Mouse (Mus musculus): ENCODE data around the gene Neu2.

DNA sequence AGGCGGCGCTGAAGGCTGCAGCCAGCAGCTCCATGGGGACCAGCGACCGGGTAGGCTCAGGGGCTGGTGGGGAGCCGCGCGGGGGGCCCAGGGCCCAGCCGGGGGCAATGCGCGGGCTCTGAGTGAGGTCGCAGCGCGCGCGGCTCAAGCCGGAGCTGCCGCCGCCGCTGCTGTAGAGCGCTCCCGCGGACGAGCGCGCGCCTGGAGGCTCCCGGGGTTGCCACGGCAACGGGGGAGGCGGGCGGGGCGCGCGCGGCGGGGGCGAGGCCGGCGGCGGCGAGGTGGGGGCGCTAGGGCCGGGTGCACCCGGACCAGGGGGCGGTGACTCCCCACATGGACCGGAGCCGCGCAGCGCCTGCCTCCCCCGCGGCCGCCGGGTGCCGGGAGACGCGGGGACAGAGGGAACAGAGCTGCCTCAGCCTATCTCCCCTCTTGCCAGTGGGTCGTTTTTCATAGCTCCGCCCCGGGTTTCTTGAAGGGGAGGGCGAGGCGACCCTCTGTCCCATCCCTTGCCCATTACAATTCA, 540 bp downstream of the Neu2 start:
- TF ChIP-seq POLR2A (IDR thresholded peaks at IDR 0.05; ENCODE audit: low read depth, low read length) (no peak), CTCF (IDR thresholded peaks at IDR 0.05; ENCODE audit: extremely low read depth, insufficient read depth, insufficient read length, insufficient replicate concordance) (no peak)
